ENCODE assay signal across 8 mouse cellular contexts in genomic region chr8:105930602-105931001, GRCm38 (mm10). TPM values are rescaled to one million over a fixed set of nuclear protein-coding genes. Genes with fewer than 3 reads are reported as not detected.
DNase-seq lines count a peak whose midpoint lies in the region; ATAC-seq and TF ChIP-seq lines count a peak whose summit lies in the region.

No protein-coding gene starts in this region.

- TF ChIP-seq POLR2A in heart, adult 2 months (IDR thresholded peaks at IDR 0.05; ENCODE audit: insufficient read depth, low read depth, low read length), result no peak

- peaks cover 47% of the 10 kb centered on the region for H3K36me3 ChIP-seq in embryonic facial prominence, embryonic 10.5 days (replicated peaks)
- no peaks in the 10 kb centered on the region for H3K36me3 ChIP-seq in heart, adult 2 months (ENCODE audit: control insufficient read depth, insufficient read depth, low read length)
- H3K36me3 ChIP-seq in limb, embryonic 11.5 days (ENCODE audit: control insufficient read depth, insufficient read depth, low read length), result peaks cover 3% of the 10 kb centered on the region; the same call in 1 of the 2 replicates
- H3K36me3 ChIP-seq in midbrain, embryonic 15.5 days (replicated peaks), result 0 out of 2 replicates have a peak, but pooled peaks cover 2% of the 10 kb centered on the region

- peak; percentile 92 for TF ChIP-seq EP300 in heart, adult 2 months (IDR thresholded peaks at IDR 0.05; ENCODE audit: insufficient read depth, low read depth, low read length)

- H3K9ac ChIP-seq in heart, adult 2 months (ENCODE audit: low read depth, low read length), result no peak overlapping the region
- H3K9ac ChIP-seq in limb, embryonic 11.5 days (ENCODE audit: low read length), result no peak overlapping the region
- peak overlapping the region; percentile 3; the same call in 1 of the 2 replicates for H3K9ac ChIP-seq in midbrain, embryonic 15.5 days

- H3K9me3 ChIP-seq in embryonic facial prominence, embryonic 10.5 days, result no peaks in the 10 kb centered on the region
- H3K9me3 ChIP-seq in limb, embryonic 11.5 days (ENCODE audit: control insufficient read depth, low read length), result no peaks in the 10 kb centered on the region
- H3K9me3 ChIP-seq in midbrain, embryonic 15.5 days, result no peaks in the 10 kb centered on the region

- DNase-seq in 3T3-L1 (ENCODE audit: low read depth, low spot score), result peak; percentile 84
- DNase-seq in adrenal gland, postnatal 14 days, result peak; percentile 93
- peak; percentile 86 for DNase-seq in embryonic facial prominence, embryonic 10.5 days (ENCODE audit: low spot score)
- DNase-seq in heart, adult 2 months, result peak; percentile 79 to 92
- DNase-seq in kidney, adult 11 months, result peak; percentile 63
- peak; percentile 91 for DNase-seq in limb, embryonic 11.5 days (ENCODE audit: low spot score)
- DNase-seq in spleen, adult 18-20 months, result peak; percentile 68 to 88

- peaks cover 8% of the 10 kb centered on the region for H3K4me1 ChIP-seq in embryonic facial prominence, embryonic 10.5 days
- H3K4me1 ChIP-seq in heart, adult 2 months (ENCODE audit: control insufficient read depth, insufficient read depth, low read length), result no peaks in the 10 kb centered on the region
- no peaks in the 10 kb centered on the region for H3K4me1 ChIP-seq in limb, embryonic 11.5 days (ENCODE audit: control insufficient read depth, insufficient read depth, low read length)
- peaks cover 4% of the 10 kb centered on the region for H3K4me1 ChIP-seq in midbrain, embryonic 15.5 days

- no peak overlapping the region for H3K4me2 ChIP-seq in limb, embryonic 11.5 days (ENCODE audit: low read depth, severe bottlenecking)
- H3K4me2 ChIP-seq in midbrain, embryonic 15.5 days, result no peak overlapping the region

- peak; percentile 99 for TF ChIP-seq CTCF in heart, adult 2 months (IDR thresholded peaks at IDR 0.05)

- 18% methylated on average over 8 of the region's 8 CpGs for WGBS in embryonic facial prominence, embryonic 10.5 days
- WGBS in heart, adult 2 months, result 20% methylated on average over 8 of the region's 8 CpGs
- 19% methylated on average over 8 of the region's 8 CpGs for WGBS in limb, embryonic 11.5 days
- 13% methylated on average over 8 of the region's 8 CpGs for WGBS in midbrain, embryonic 15.5 days

- ATAC-seq in limb, embryonic 11.5 days (ENCODE audit: insufficient number of reproducible peaks, low FRiP score, low TSS enrichment, low read depth), result no peak
- ATAC-seq in midbrain, embryonic 15.5 days (replicated peaks), result peak; percentile 74

- peak overlapping the region; percentile 72 for H3K27ac ChIP-seq in embryonic facial prominence, embryonic 10.5 days (replicated peaks)
- no peak overlapping the region for H3K27ac ChIP-seq in heart, adult 2 months
- H3K27ac ChIP-seq in limb, embryonic 11.5 days (replicated peaks; ENCODE audit: low read depth, low read length), result no peak overlapping the region
- H3K27ac ChIP-seq in midbrain, embryonic 15.5 days, result peak overlapping the region; percentile 68

- no peaks in the 10 kb centered on the region for H3K79me2 ChIP-seq in heart, adult 2 months (replicated peaks; ENCODE audit: control insufficient read depth, insufficient read depth, low read length)

- no peaks in the 10 kb centered on the region for H3K27me3 ChIP-seq in embryonic facial prominence, embryonic 10.5 days (replicated peaks; ENCODE audit: low read depth, poor library complexity, severe bottlenecking)
- no peaks in the 10 kb centered on the region for H3K27me3 ChIP-seq in heart, adult 2 months (ENCODE audit: control insufficient read depth, insufficient read depth, low read length)
- H3K27me3 ChIP-seq in limb, embryonic 11.5 days (ENCODE audit: control insufficient read depth, insufficient read depth, low read length), result no peaks in the 10 kb centered on the region
- H3K27me3 ChIP-seq in midbrain, embryonic 15.5 days (replicated peaks), result no peaks in the 10 kb centered on the region

- intact Hi-C loops in heart, adult 2 months (cut with DNase I), result loop anchor here (1.0 to 5.0 kb wide), 3 partner anchors 78 to 216 kb away; partner anchors contain the start of gene Cenpt

- H3K4me3 ChIP-seq in embryonic facial prominence, embryonic 10.5 days, result 0 out of 2 replicates have a peak overlapping the region, but pooled peaks have one; percentile 9
- no peak overlapping the region for H3K4me3 ChIP-seq in heart, adult 2 months
- no peak overlapping the region for H3K4me3 ChIP-seq in limb, embryonic 11.5 days (ENCODE audit: low read depth, low read length)
- H3K4me3 ChIP-seq in midbrain, embryonic 15.5 days, result no peak overlapping the region

RNA-seq across cellular contexts. Expression of gene Ctrl, which starts 3.1 kb away (rescaled TPM):
- total RNA-seq in adrenal gland, postnatal 14 days (2021), result 0.59 TPM in 1 of 2 replicates, not detected in the other
- polyA plus RNA-seq in embryonic facial prominence, embryonic 10.5 days (2016; fragmentation: Nextera tagmentation; extraction: Ambion mirVana), result 1.9 and 2.2 TPM in 2 replicates
- under 1 TPM in 1 of 2 experiments, not detected in 1; 0.32 TPM for total RNA-seq in heart, adult 2 months (2021)
- 0.88 and 1.9 TPM in 2 replicates for polyA plus RNA-seq in heart, adult 2 months (2012; rRNA removed)
- polyA plus RNA-seq in limb, embryonic 11.5 days (2014; fragmentation: Nextera tagmentation; extraction: Ambion mirVana), result 1.1 and 1.5 TPM in 2 replicates
- polyA plus RNA-seq in midbrain, embryonic 15.5 days (2015; fragmentation: Nextera tagmentation; extraction: Ambion mirVana), result 5.4 and 5.5 TPM in 2 replicates

RNA-seq across cellular contexts. Expression of gene Psmb10, which starts 7.6 kb away (rescaled TPM):
- 49.2 and 65.5 TPM in 2 replicates for total RNA-seq in adrenal gland, postnatal 14 days (2021)
- 30.5 and 36.8 TPM in 2 replicates for polyA plus RNA-seq in embryonic facial prominence, embryonic 10.5 days (2016; fragmentation: Nextera tagmentation; extraction: Ambion mirVana)
- total RNA-seq in heart, adult 2 months (2021), result 10 to 100 TPM; 58.1 to 68.1 TPM
- polyA plus RNA-seq in heart, adult 2 months (2012; rRNA removed), result 95.9 and 96.5 TPM in 2 replicates
- polyA plus RNA-seq in limb, embryonic 11.5 days (2014; fragmentation: Nextera tagmentation; extraction: Ambion mirVana), result 24.6 and 28.4 TPM in 2 replicates
- 64.3 and 65.3 TPM in 2 replicates for polyA plus RNA-seq in midbrain, embryonic 15.5 days (2015; fragmentation: Nextera tagmentation; extraction: Ambion mirVana)

RNA-seq across cellular contexts. Expression of gene Lcat, which starts 12.6 kb away (rescaled TPM):
- 5.3 and 54.9 TPM in 2 replicates for total RNA-seq in adrenal gland, postnatal 14 days (2021)
- 1.7 and 2.4 TPM in 2 replicates for polyA plus RNA-seq in embryonic facial prominence, embryonic 10.5 days (2016; fragmentation: Nextera tagmentation; extraction: Ambion mirVana)
- under 1 TPM; 0.70 to 0.84 TPM for total RNA-seq in heart, adult 2 months (2021)
- 3.9 and 4.1 TPM in 2 replicates for polyA plus RNA-seq in heart, adult 2 months (2012; rRNA removed)
- 1.2 and 1.3 TPM in 2 replicates for polyA plus RNA-seq in limb, embryonic 11.5 days (2014; fragmentation: Nextera tagmentation; extraction: Ambion mirVana)
- polyA plus RNA-seq in midbrain, embryonic 15.5 days (2015; fragmentation: Nextera tagmentation; extraction: Ambion mirVana), result 1.6 and 2.0 TPM in 2 replicates

RNA-seq across cellular contexts. Expression of gene Pskh1, which starts 30.4 kb away (rescaled TPM):
- total RNA-seq in adrenal gland, postnatal 14 days (2021), result 31.0 and 32.2 TPM in 2 replicates
- 35.9 and 38.1 TPM in 2 replicates for polyA plus RNA-seq in embryonic facial prominence, embryonic 10.5 days (2016; fragmentation: Nextera tagmentation; extraction: Ambion mirVana)
- total RNA-seq in heart, adult 2 months (2021), result 10 to 100 TPM; 16.5 to 20.8 TPM
- 28.7 and 39.7 TPM in 2 replicates for polyA plus RNA-seq in heart, adult 2 months (2012; rRNA removed)
- polyA plus RNA-seq in limb, embryonic 11.5 days (2014; fragmentation: Nextera tagmentation; extraction: Ambion mirVana), result 27.8 and 28.9 TPM in 2 replicates
- 11.6 and 13.7 TPM in 2 replicates for polyA plus RNA-seq in midbrain, embryonic 15.5 days (2015; fragmentation: Nextera tagmentation; extraction: Ambion mirVana)

RNA-seq across cellular contexts. Expression of gene Slc12a4, which starts 35.3 kb away (rescaled TPM):
- total RNA-seq in adrenal gland, postnatal 14 days (2021), result 36.9 and 42.5 TPM in 2 replicates
- 31.0 and 33.9 TPM in 2 replicates for polyA plus RNA-seq in embryonic facial prominence, embryonic 10.5 days (2016; fragmentation: Nextera tagmentation; extraction: Ambion mirVana)
- total RNA-seq in heart, adult 2 months (2021), result 10 to 100 TPM; 35.0 to 38.1 TPM
- polyA plus RNA-seq in heart, adult 2 months (2012; rRNA removed), result 54.6 and 73.4 TPM in 2 replicates
- 23.5 and 27.2 TPM in 2 replicates for polyA plus RNA-seq in limb, embryonic 11.5 days (2014; fragmentation: Nextera tagmentation; extraction: Ambion mirVana)
- 7.5 and 9.1 TPM in 2 replicates for polyA plus RNA-seq in midbrain, embryonic 15.5 days (2015; fragmentation: Nextera tagmentation; extraction: Ambion mirVana)

Comparison
In these comparisons a context has a peak if more than half of its experiments do, and no peak if none do; other contexts are left out.
1. H3K27ac ChIP-seq: peak in embryonic facial prominence, embryonic 10.5 days (single experiment) and midbrain, embryonic 15.5 days (single experiment); none in heart, adult 2 months (single experiment) and limb, embryonic 11.5 days (single experiment).
2. Peak in every context shown above with its lines, with median percentiles within 50 percentile points of each other: DNase-seq.